Comparison of ENCODE assay signal across 11 mouse cellular contexts in the genomic region with DNA sequence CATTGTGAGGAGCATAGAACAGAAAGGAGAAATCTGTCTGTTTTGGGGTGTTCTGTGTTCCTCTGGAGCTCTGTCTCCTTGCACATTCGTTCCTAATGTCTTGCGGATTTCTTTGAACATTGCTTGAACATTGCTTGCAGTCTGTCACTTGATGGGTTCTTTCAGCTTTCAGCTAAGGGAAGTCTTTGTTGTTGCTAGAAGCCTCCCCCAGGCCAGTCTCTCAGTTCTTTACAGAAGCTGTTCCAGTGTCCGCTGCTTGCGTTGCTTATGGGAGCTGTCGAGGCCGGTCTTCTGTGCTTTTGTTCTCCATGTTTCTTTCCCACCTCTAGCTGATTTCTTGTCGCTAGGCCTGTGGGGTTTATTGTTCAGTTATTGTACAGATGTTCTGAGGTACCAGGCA. TPM values are rescaled to one million over a fixed set of nuclear protein-coding genes. Genes with fewer than 3 reads are reported as not detected.
DNase-seq lines count a peak whose midpoint lies in the region; ATAC-seq lines count a peak whose summit lies in the region.
"Had no signal": no experiment of that assay in that cellular context is flagged by ENCODE, and none has a peak within 500 bp of the region (broad histone marks: within the 10 kb centered on the region; RNA-seq: fewer than 3 reads in every experiment).

No protein-coding gene starts in this region.

- 0 out of 2 replicates have a peak, but pooled peaks cover 3% of the 10 kb centered on the region for H3K36me3 ChIP-seq in kidney, embryonic 15.5 days
- H3K36me3 ChIP-seq in embryonic facial prominence, embryonic 11.5 days (replicated peaks; ENCODE audit: control insufficient read depth, insufficient read depth, low read depth, low read length) = no peaks in the 10 kb centered on the region
- no peaks in the 10 kb centered on the region for H3K36me3 ChIP-seq in forebrain, embryonic 15.5 days
- H3K36me3 ChIP-seq in midbrain, embryonic 12.5 days = no peaks in the 10 kb centered on the region

- no peak overlapping the region for H3K4me3 ChIP-seq in kidney, embryonic 15.5 days (replicated peaks)
- H3K4me3 ChIP-seq in embryonic facial prominence, embryonic 11.5 days (ENCODE audit: low read depth, low read length) = no peak overlapping the region
- no peak overlapping the region for H3K4me3 ChIP-seq in forebrain, embryonic 15.5 days
- no peak overlapping the region for H3K4me3 ChIP-seq in midbrain, embryonic 12.5 days

- no peaks in the 10 kb centered on the region for H3K9me3 ChIP-seq in kidney, embryonic 15.5 days (replicated peaks)
- no peaks in the 10 kb centered on the region for H3K9me3 ChIP-seq in embryonic facial prominence, embryonic 11.5 days (replicated peaks; ENCODE audit: control insufficient read depth, low read length)
- no peaks in the 10 kb centered on the region for H3K9me3 ChIP-seq in forebrain, embryonic 15.5 days
- H3K9me3 ChIP-seq in midbrain, embryonic 12.5 days = no peaks in the 10 kb centered on the region

- H3K9ac ChIP-seq in kidney, embryonic 15.5 days = no peak overlapping the region
- H3K9ac ChIP-seq in embryonic facial prominence, embryonic 11.5 days (replicated peaks; ENCODE audit: low read length) = no peak overlapping the region
- 0 out of 2 replicates have a peak overlapping the region, but pooled peaks have one; percentile 27 for H3K9ac ChIP-seq in forebrain, embryonic 15.5 days (replicated peaks)
- H3K9ac ChIP-seq in midbrain, embryonic 12.5 days (replicated peaks) = 0 out of 2 replicates have a peak overlapping the region, but pooled peaks have one; percentile 20

- ATAC-seq in kidney, embryonic 15.5 days (replicated peaks; ENCODE audit: low FRiP score) = no peak
- no peak for ATAC-seq in embryonic facial prominence, embryonic 11.5 days (replicated peaks; ENCODE audit: insufficient number of reproducible peaks, low FRiP score, low TSS enrichment, low read depth)
- ATAC-seq in forebrain, embryonic 15.5 days (replicated peaks) = peak; percentile 30; the same call in 1 of the 2 replicates
- ATAC-seq in midbrain, embryonic 12.5 days (ENCODE audit: low FRiP score, low read depth) = no peak

- 0 out of 2 replicates have a peak overlapping the region, but pooled peaks have one; percentile 2 for H3K4me2 ChIP-seq in kidney, embryonic 15.5 days
- H3K4me2 ChIP-seq in embryonic facial prominence, embryonic 11.5 days (ENCODE audit: low read depth, low read length) = no peak overlapping the region
- peak overlapping the region; percentile 11; the same call in 1 of the 2 replicates for H3K4me2 ChIP-seq in forebrain, embryonic 15.5 days (replicated peaks)
- peak overlapping the region; percentile 6; the same call in 1 of the 2 replicates for H3K4me2 ChIP-seq in midbrain, embryonic 12.5 days (replicated peaks)

- H3K27me3 ChIP-seq in kidney, embryonic 15.5 days = no peaks in the 10 kb centered on the region
- H3K27me3 ChIP-seq in embryonic facial prominence, embryonic 11.5 days (ENCODE audit: control insufficient read depth, insufficient read depth, low read length) = no peaks in the 10 kb centered on the region
- H3K27me3 ChIP-seq in forebrain, embryonic 15.5 days = no peaks in the 10 kb centered on the region
- no peaks in the 10 kb centered on the region for H3K27me3 ChIP-seq in midbrain, embryonic 12.5 days

- WGBS in kidney, embryonic 15.5 days = 30% methylated on average over 7 of the region's 7 CpGs
- 31% methylated on average over 7 of the region's 7 CpGs for WGBS in embryonic facial prominence, embryonic 11.5 days
- WGBS in forebrain, embryonic 15.5 days = 16% methylated on average over 7 of the region's 7 CpGs
- WGBS in midbrain, embryonic 12.5 days = 22% methylated on average over 7 of the region's 7 CpGs

- peak overlapping the region; percentile 70 for H3K27ac ChIP-seq in kidney, embryonic 15.5 days
- peak overlapping the region; percentile 38; the same call in 1 of the 2 replicates for H3K27ac ChIP-seq in embryonic facial prominence, embryonic 11.5 days (replicated peaks; ENCODE audit: low read depth, low read length)
- peak overlapping the region; percentile 65 for H3K27ac ChIP-seq in forebrain, embryonic 15.5 days (replicated peaks)
- H3K27ac ChIP-seq in midbrain, embryonic 12.5 days (replicated peaks) = peak overlapping the region; percentile 54

- H3K4me1 ChIP-seq in kidney, embryonic 15.5 days = peaks cover 53% of the 10 kb centered on the region
- no peaks in the 10 kb centered on the region for H3K4me1 ChIP-seq in embryonic facial prominence, embryonic 11.5 days (ENCODE audit: control insufficient read depth, insufficient read depth, low read length)
- H3K4me1 ChIP-seq in forebrain, embryonic 15.5 days = peaks cover 66% of the 10 kb centered on the region
- peaks cover 56% of the 10 kb centered on the region for H3K4me1 ChIP-seq in midbrain, embryonic 12.5 days

- DNase-seq in kidney, adult 11 months = no peak
- DNase-seq in embryonic facial prominence, embryonic 11.5 days (ENCODE audit: low spot score) = no peak
- DNase-seq in retina, embryonic 14.5 days (ENCODE audit: low spot score) = no peak
- no peak for DNase-seq in layer of hippocampus, postnatal 10 days (ENCODE audit: low spot score in 2 of 2)
- DNase-seq in cerebellum, postnatal 36 days = no peak
- DNase-seq: heart, postnatal 36 days; thymus, postnatal 4 days had no signal

RNA-seq across cellular contexts. Expression of a gene that starts 7.3 kb away (rescaled TPM):
- 29.7 and 31.7 TPM in 2 replicates for polyA plus RNA-seq in kidney, embryonic 15.5 days (2015; fragmentation: Nextera tagmentation; extraction: Ambion mirVana)
- polyA plus RNA-seq in embryonic facial prominence, embryonic 11.5 days (2014; fragmentation: Nextera tagmentation; extraction: Ambion mirVana) = 26.2 and 31.8 TPM in 2 replicates
- 39.3 and 41.1 TPM in 2 replicates for polyA plus RNA-seq in forebrain, embryonic 15.5 days (2015; fragmentation: Nextera tagmentation; extraction: Ambion mirVana)
- 30.5 and 31.9 TPM in 2 replicates for polyA plus RNA-seq in midbrain, embryonic 12.5 days (2016; fragmentation: Nextera tagmentation; extraction: Ambion mirVana)
- 10 to 100 TPM; 24.6 to 26.9 TPM for total RNA-seq in layer of hippocampus, postnatal 10 days (2021)

RNA-seq across cellular contexts. Expression of a gene that starts 17.9 kb away (rescaled TPM):
- polyA plus RNA-seq in kidney, embryonic 15.5 days (2015; fragmentation: Nextera tagmentation; extraction: Ambion mirVana) = not detected in 2 replicates
- not detected in 2 replicates for polyA plus RNA-seq in embryonic facial prominence, embryonic 11.5 days (2014; fragmentation: Nextera tagmentation; extraction: Ambion mirVana)
- polyA plus RNA-seq in forebrain, embryonic 15.5 days (2015; fragmentation: Nextera tagmentation; extraction: Ambion mirVana) = not detected in 2 replicates
- polyA plus RNA-seq in midbrain, embryonic 12.5 days (2016; fragmentation: Nextera tagmentation; extraction: Ambion mirVana) = not detected in 2 replicates
- not detected for total RNA-seq in layer of hippocampus, postnatal 10 days (2021)
- total RNA-seq: heart, postnatal 36 days; left cerebral cortex, postnatal 14 days had no signal

RNA-seq across cellular contexts. Expression of a gene that starts 43.0 kb away (rescaled TPM):
- 0.34 and 0.82 TPM in 2 replicates for polyA plus RNA-seq in kidney, embryonic 15.5 days (2015; fragmentation: Nextera tagmentation; extraction: Ambion mirVana)
- polyA plus RNA-seq in embryonic facial prominence, embryonic 11.5 days (2014; fragmentation: Nextera tagmentation; extraction: Ambion mirVana) = 0.15 TPM in 1 of 2 replicates, not detected in the other
- 0.22 and 0.26 TPM in 2 replicates for polyA plus RNA-seq in forebrain, embryonic 15.5 days (2015; fragmentation: Nextera tagmentation; extraction: Ambion mirVana)
- polyA plus RNA-seq in midbrain, embryonic 12.5 days (2016; fragmentation: Nextera tagmentation; extraction: Ambion mirVana) = 0.27 and 0.32 TPM in 2 replicates
- total RNA-seq in layer of hippocampus, postnatal 10 days (2021) = under 1 TPM; 0.29 to 0.32 TPM

Comparison
In these comparisons a context has a peak if more than half of its experiments do, and no peak if none do; other contexts are left out.
1. H3K9ac ChIP-seq: peak in forebrain, embryonic 15.5 days (single experiment) and midbrain, embryonic 12.5 days (single experiment); none in kidney, embryonic 15.5 days (single experiment) and embryonic facial prominence, embryonic 11.5 days (single experiment).
2. Peak in every context shown above with its lines, with median percentiles within 50 percentile points of each other: H3K27ac ChIP-seq.